Mouse (Mus musculus) erythroblast, embryonic 14.5 days (primary cell): Measurements from ENCODE around the gene Ajuba.

ENCODE experiments used
- GATA1 ChIP-seq: IDR thresholded peaks from 2 replicates; pipeline ENCODE4 v1.6.1; 2012; ENCODE audit warnings: low read length, inconsistent platforms, mixed read lengths
- TAL1 ChIP-seq: IDR thresholded peaks from 3 replicates; pipeline ENCODE4 v1.6.1; 2012; ENCODE audit warnings: low read length, inconsistent platforms, mixed read lengths

DNA sequence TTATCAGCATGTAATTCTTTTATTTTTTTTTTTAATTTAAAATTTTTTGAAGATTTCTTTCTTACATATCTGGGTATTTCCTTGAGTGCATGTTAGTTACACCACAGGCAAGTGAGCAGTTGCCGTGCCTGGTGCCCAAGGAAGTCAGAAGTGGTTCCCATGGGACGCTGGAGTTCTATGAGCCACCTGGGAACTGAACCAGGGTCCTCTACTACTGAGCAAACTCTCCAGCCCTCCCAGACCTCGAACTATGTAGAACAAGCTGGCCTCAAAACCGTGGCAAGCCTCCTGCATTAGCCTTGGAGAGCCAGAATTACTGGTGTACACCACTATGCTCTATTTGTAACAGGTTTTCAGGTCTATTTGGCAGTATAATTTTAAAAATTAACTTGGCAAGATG lies 25.3 kb upstream of the Ajuba start:
- TF ChIP-seq TAL1 (no peak), GATA1 (no peak)
